Mouse (Mus musculus) splenic B cell, adult 2 months (primary cell): ENCODE measurements around the gene Akap2.

Experiments
- DNase-seq: peaks from one replicate; pipeline ENCODE4 v3.0.0-alpha.2; 2011; ENCODE audit warnings: low read depth, low spot score
- H3K27me3 ChIP-seq: 2 replicates; pipeline ENCODE4 v1.6.1; 2012; ENCODE audit warnings: mild to moderate bottlenecking, low read length, moderate library complexity, mixed read lengths; ENCODE audit not compliant: control insufficient read depth, poor library complexity, insufficient read depth, severe bottlenecking
- H3K36me3 ChIP-seq: 2 replicates; pipeline ENCODE4 v1.6.1; 2012; ENCODE audit warnings: mild to moderate bottlenecking, low read length, moderate library complexity, mixed read lengths; ENCODE audit not compliant: control insufficient read depth, poor library complexity, insufficient read depth, severe bottlenecking

Akap2 gene

GRCm38 (mm10) chr4:57725569-57725968, 8.1 kb downstream of the Akap2 start:
- peak; percentile 47 for DNase-seq
- no peaks in the 10 kb centered on the region for H3K27me3 ChIP-seq
- no peaks in the 10 kb centered on the region for H3K36me3 ChIP-seq

- no peaks in the 10 kb centered on the region for H3K27me3 ChIP-seq
- H3K36me3 ChIP-seq = no peaks in the 10 kb centered on the region
- no peak for DNase-seq
Observed at GRCm38 (mm10) chr4:57728611-57729183, 11.2 kb downstream of the Akap2 start.

GRCm38 (mm10) chr4:57730047-57730446, 12.6 kb downstream of the Akap2 start:
- Histone ChIP-seq H3K27me3 (no peaks in the 10 kb centered on the region), H3K36me3 (no peaks in the 10 kb centered on the region)
- no peak for DNase-seq

- no peaks in the 10 kb centered on the region for H3K36me3 ChIP-seq
- DNase-seq = peak; percentile 40
- no peaks in the 10 kb centered on the region for H3K27me3 ChIP-seq
Observed at GRCm38 (mm10) chr4:57730801-57731598, 13.5 kb downstream of the Akap2 start.

- H3K27me3 ChIP-seq = no peaks in the 10 kb centered on the region
- no peak for DNase-seq
- H3K36me3 ChIP-seq = no peaks in the 10 kb centered on the region
Observed at GRCm38 (mm10) chr4:57732351-57732750, 14.9 kb downstream of the Akap2 start.

GRCm38 (mm10) chr4:57733445-57733844, 16.0 kb downstream of the Akap2 start:
- Histone ChIP-seq H3K36me3 (no peaks in the 10 kb centered on the region), H3K27me3 (no peaks in the 10 kb centered on the region)
- DNase-seq = no peak

GRCm38 (mm10) chr4:57735426-57735825, 18.0 kb downstream of the Akap2 start:
- Histone ChIP-seq H3K27me3 (no peaks in the 10 kb centered on the region), H3K36me3 (no peaks in the 10 kb centered on the region)
- no peak for DNase-seq

GRCm38 (mm10) chr4:57738856-57739552, 21.5 kb downstream of the Akap2 start:
- DNase-seq = no peak
- Histone ChIP-seq H3K27me3 (no peaks in the 10 kb centered on the region), H3K36me3 (no peaks in the 10 kb centered on the region)

GRCm38 (mm10) chr4:57743325-57743929, 26.0 kb downstream of the Akap2 start:
- no peak for DNase-seq
- H3K36me3 ChIP-seq = no peaks in the 10 kb centered on the region

GRCm38 (mm10) chr4:57750651-57751050, 33.2 kb downstream of the Akap2 start:
- Histone ChIP-seq H3K36me3 (no peaks in the 10 kb centered on the region), H3K27me3 (no peaks in the 10 kb centered on the region)
- no peak for DNase-seq

More at GRCm38 (mm10) chr4:57743325-57743929, 26.0 kb downstream of the Akap2 start:
- no peaks in the 10 kb centered on the region for H3K27me3 ChIP-seq

- H3K27me3 ChIP-seq = no peaks in the 10 kb centered on the region
- no peaks in the 10 kb centered on the region for H3K36me3 ChIP-seq
- no peak for DNase-seq
Observed at GRCm38 (mm10) chr4:57751054-57751453, 33.6 kb downstream of the Akap2 start.

- Histone ChIP-seq H3K36me3 (no peaks in the 10 kb centered on the region), H3K27me3 (no peaks in the 10 kb centered on the region)
- DNase-seq = no peak
Observed at GRCm38 (mm10) chr4:57751566-57751965, 34.1 kb downstream of the Akap2 start.

GRCm38 (mm10) chr4:57755085-57755484, 37.6 kb downstream of the Akap2 start:
- Histone ChIP-seq H3K27me3 (no peaks in the 10 kb centered on the region), H3K36me3 (no peaks in the 10 kb centered on the region)
- DNase-seq = peak; percentile 51

- no peaks in the 10 kb centered on the region for H3K27me3 ChIP-seq
- no peaks in the 10 kb centered on the region for H3K36me3 ChIP-seq
- DNase-seq = no peak
Observed at GRCm38 (mm10) chr4:57757997-57758396, 40.5 kb downstream of the Akap2 start.

GRCm38 (mm10) chr4:57762424-57762823, 45.0 kb downstream of the Akap2 start:
- no peak for DNase-seq

More at GRCm38 (mm10) chr4:57762424-57762823, 45.0 kb downstream of the Akap2 start:
- H3K36me3 ChIP-seq = no peaks in the 10 kb centered on the region
- no peaks in the 10 kb centered on the region for H3K27me3 ChIP-seq
